Mouse (Mus musculus): Measurements from ENCODE around the gene Gm17606. TPM values are rescaled to one million over a fixed set of nuclear protein-coding genes. Genes with fewer than 3 reads are reported as not detected.

Gm17606 gene
- polyA plus RNA-seq, 1 experiment from 2014 or later = not detected

- Histone ChIP-seq H3K36me3 (ENCODE audit: control insufficient read depth, insufficient read depth) (peaks cover 19% of the 10 kb centered on the region), H3K4me2 (ENCODE audit: low read depth, low read length) (peak overlapping the region; percentile 84), H3K27me3 (ENCODE audit: control insufficient read depth, insufficient read depth, low read length) (no peaks in the 10 kb centered on the region), H3K9me3 (replicated peaks; ENCODE audit: control insufficient read depth, low read length) (no peaks in the 10 kb centered on the region), H3K4me1 (ENCODE audit: control insufficient read depth, insufficient read depth, low read length) (peaks cover 27% of the 10 kb centered on the region), H3K4me3 (ENCODE audit: low read length) (peak overlapping the region; percentile 96), H3K27ac (ENCODE audit: low read length) (peak overlapping the region; percentile 99), H3K9ac (ENCODE audit: low read length) (peak overlapping the region; percentile 100)
- ATAC-seq (replicated peaks; ENCODE audit: extremely low read depth, insufficient read depth, low FRiP score) = no peak
- 4% methylated on average over 8 of the region's 8 CpGs for WGBS
These were observed 46.5 kb downstream of the Gm17606 start for GRCm38 (mm10) chr14:54687251-54687650.

GRCm38 (mm10) chr14:54695042-54695441 is 54.3 kb downstream of the Gm17606 start:
- H3K9ac ChIP-seq (ENCODE audit: low read length) = no peak overlapping the region
- H3K4me2 ChIP-seq (ENCODE audit: low read depth, low read length) = no peak overlapping the region
- no peaks in the 10 kb centered on the region for H3K27me3 ChIP-seq (ENCODE audit: control insufficient read depth, insufficient read depth, low read length)
- 56% methylated on average over 6 of the region's 6 CpGs for WGBS
- peaks cover 7% of the 10 kb centered on the region for H3K36me3 ChIP-seq (ENCODE audit: control insufficient read depth, insufficient read depth)
- no peak for ATAC-seq (replicated peaks; ENCODE audit: extremely low read depth, insufficient read depth, low FRiP score)
- H3K4me3 ChIP-seq (ENCODE audit: low read length) = no peak overlapping the region
- no peaks in the 10 kb centered on the region for H3K4me1 ChIP-seq (ENCODE audit: control insufficient read depth, insufficient read depth, low read length)
- H3K9me3 ChIP-seq (replicated peaks; ENCODE audit: control insufficient read depth, low read length) = no peaks in the 10 kb centered on the region
- no peak overlapping the region for H3K27ac ChIP-seq (ENCODE audit: low read length)

- Histone ChIP-seq H3K27ac (ENCODE audit: low read length) (no peak overlapping the region), H3K4me3 (ENCODE audit: low read length) (no peak overlapping the region), H3K4me1 (ENCODE audit: control insufficient read depth, insufficient read depth, low read length) (0 out of 2 replicates have a peak, but pooled peaks cover 2% of the 10 kb centered on the region), H3K9me3 (replicated peaks; ENCODE audit: control insufficient read depth, low read length) (no peaks in the 10 kb centered on the region), H3K9ac (ENCODE audit: low read length) (no peak overlapping the region), H3K36me3 (ENCODE audit: control insufficient read depth, insufficient read depth) (peaks cover 4% of the 10 kb centered on the region), H3K27me3 (ENCODE audit: control insufficient read depth, insufficient read depth, low read length) (no peaks in the 10 kb centered on the region), H3K4me2 (ENCODE audit: low read depth, low read length) (no peak overlapping the region)
- no peak for ATAC-seq (replicated peaks; ENCODE audit: extremely low read depth, insufficient read depth, low FRiP score)
- 75% methylated on average over 4 of the region's 4 CpGs for WGBS
These were observed 56.0 kb downstream of the Gm17606 start for GRCm38 (mm10) chr14:54696752-54697151.

MicroRNA genes within 50 kb of the gene (microRNA counts, 519-probe panel; counts per million panel counts)
- not detected for microRNA mmu-miR-686

Small RNA genes within 50 kb of the gene (microRNA-seq; reads per million reads assigned to microRNA genes)
- gene Mir686 (not detected), gene Mir6948 (0.59 reads per million)

Other genes starting within 250 kb of the Gm17606 start
- gene Slc7a7, start 223.2 kb upstream of the Gm17606 start, polyA plus RNA-seq (2015; fragmentation: Nextera tagmentation; extraction: Ambion mirVana) = 8.6 and 12.3 TPM in 2 replicates
- 191 and 212 TPM in 2 replicates for gene Mrpl52, start 214.0 kb upstream of the Gm17606 start, polyA plus RNA-seq (2015; fragmentation: Nextera tagmentation; extraction: Ambion mirVana)
- gene Mmp14, start 209.3 kb upstream of the Gm17606 start, polyA plus RNA-seq (2015; fragmentation: Nextera tagmentation; extraction: Ambion mirVana) = 89.5 and 99.5 TPM in 2 replicates
- gene Lrp10, start 176.8 kb upstream of the Gm17606 start, polyA plus RNA-seq (2015; fragmentation: Nextera tagmentation; extraction: Ambion mirVana) = 45.8 and 52.0 TPM in 2 replicates
- gene Rem2, start 164.9 kb upstream of the Gm17606 start, polyA plus RNA-seq (2015; fragmentation: Nextera tagmentation; extraction: Ambion mirVana) = 0.59 and 2.2 TPM in 2 replicates
- 55.3 and 57.8 TPM in 2 replicates for gene Prmt5, start 123.4 kb upstream of the Gm17606 start, polyA plus RNA-seq (2015; fragmentation: Nextera tagmentation; extraction: Ambion mirVana)
- 39.7 and 47.0 TPM in 2 replicates for gene Haus4, start 86.3 kb upstream of the Gm17606 start, polyA plus RNA-seq (2015; fragmentation: Nextera tagmentation; extraction: Ambion mirVana)
- gene Ajuba, start 63.4 kb upstream of the Gm17606 start, polyA plus RNA-seq (2015; fragmentation: Nextera tagmentation; extraction: Ambion mirVana) = 24.9 and 25.5 TPM in 2 replicates
- gene 4931414P19Rik, start 35.0 kb upstream of the Gm17606 start, polyA plus RNA-seq (2015; fragmentation: Nextera tagmentation; extraction: Ambion mirVana) = 6.7 and 7.8 TPM in 2 replicates
- 358 and 367 TPM in 2 replicates for gene Psmb5, start 22.9 kb upstream of the Gm17606 start, polyA plus RNA-seq (2015; fragmentation: Nextera tagmentation; extraction: Ambion mirVana)
- gene Psmb11, start 19.5 kb upstream of the Gm17606 start, polyA plus RNA-seq (2015; fragmentation: Nextera tagmentation; extraction: Ambion mirVana) = 9.5 and 22.3 TPM in 2 replicates
- 1.4 and 1.9 TPM in 2 replicates for gene Cdh24, start 412 bp downstream of the Gm17606 start, polyA plus RNA-seq (2015; fragmentation: Nextera tagmentation; extraction: Ambion mirVana)
- 42.8 and 49.8 TPM in 2 replicates for gene 1700123O20Rik, start 45.3 kb downstream of the Gm17606 start, polyA plus RNA-seq (2015; fragmentation: Nextera tagmentation; extraction: Ambion mirVana)
- gene Acin1, start 46.0 kb downstream of the Gm17606 start, polyA plus RNA-seq (2015; fragmentation: Nextera tagmentation; extraction: Ambion mirVana) = 69.1 and 73.5 TPM in 2 replicates
- gene Gm29776, start 57.9 kb downstream of the Gm17606 start, polyA plus RNA-seq (2015; fragmentation: Nextera tagmentation; extraction: Ambion mirVana) = 0.17 and 0.18 TPM in 2 replicates
- gene Cebpe, start 71.2 kb downstream of the Gm17606 start, polyA plus RNA-seq (2015; fragmentation: Nextera tagmentation; extraction: Ambion mirVana) = not detected in 2 replicates
- 3.2 and 4.0 TPM in 2 replicates for gene Slc7a8, start 141.0 kb downstream of the Gm17606 start, polyA plus RNA-seq (2015; fragmentation: Nextera tagmentation; extraction: Ambion mirVana)
- gene Rnf212b, start 173.2 kb downstream of the Gm17606 start, polyA plus RNA-seq (2015; fragmentation: Nextera tagmentation; extraction: Ambion mirVana) = not detected in 2 replicates
- gene Homez, start 230.0 kb downstream of the Gm17606 start, polyA plus RNA-seq (2015; fragmentation: Nextera tagmentation; extraction: Ambion mirVana) = 4.9 and 6.4 TPM in 2 replicates
- 0.59 and 1.4 TPM in 2 replicates for gene Ppp1r3e, start 236.6 kb downstream of the Gm17606 start, polyA plus RNA-seq (2015; fragmentation: Nextera tagmentation; extraction: Ambion mirVana)
- gene Bcl2l2, start 242.4 kb downstream of the Gm17606 start, polyA plus RNA-seq (2015; fragmentation: Nextera tagmentation; extraction: Ambion mirVana) = 3.3 and 4.3 TPM in 2 replicates
- not detected in 2 replicates for gene Gm20521, start 242.5 kb downstream of the Gm17606 start, polyA plus RNA-seq (2015; fragmentation: Nextera tagmentation; extraction: Ambion mirVana)

Data from heart, embryonic 16.5 days (tissue).